Mouse (Mus musculus) olfactory bulb, adult 2 months (tissue): ENCODE measurements around the gene Ank3.

Experiments
- CTCF ChIP-seq: fragments of 200-500 bp; IDR thresholded peaks from 2 replicates; pipeline ENCODE4 v1.5.1; 2012; ENCODE audit warnings: low read depth, mild to moderate bottlenecking, low read length, moderate library complexity; ENCODE audit not compliant: insufficient read depth
- POLR2A ChIP-seq: fragments of 200-500 bp; IDR thresholded peaks from 2 replicates; pipeline ENCODE4 v1.6.1; 2012; ENCODE audit warnings: mild to moderate bottlenecking, low read depth, low read length, moderate library complexity; ENCODE audit not compliant: insufficient read depth

DNA sequence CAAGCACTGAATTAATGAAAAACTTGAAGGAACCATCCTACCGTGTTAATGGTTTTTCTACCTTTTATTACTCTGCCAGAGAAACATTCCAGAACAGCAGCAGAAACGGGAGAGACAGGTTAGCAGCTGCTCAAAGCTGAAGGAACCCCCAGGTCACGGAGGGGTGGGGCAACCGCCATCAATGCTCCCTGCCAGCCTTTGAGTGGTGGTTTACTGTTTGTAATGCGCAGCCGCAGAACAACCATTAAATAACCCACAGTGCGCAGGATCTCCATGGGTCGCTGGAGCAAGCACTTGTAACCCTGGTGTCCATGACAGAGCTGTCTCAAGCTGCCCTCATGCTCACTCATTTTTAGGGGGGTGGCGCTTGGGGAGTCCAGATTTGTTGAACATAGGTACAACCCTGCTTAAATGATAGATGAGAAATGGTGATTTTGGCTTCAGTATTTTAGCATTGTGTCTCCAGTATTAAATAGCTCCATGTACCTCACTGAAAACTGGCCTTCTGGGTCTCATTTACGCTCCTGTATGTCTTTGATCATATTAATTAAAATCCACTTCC lies 133.7 kb downstream of the Ank3 start:
- TF ChIP-seq POLR2A (no peak), CTCF (no peak)
